Mouse (Mus musculus) MEL (cell line): ENCODE results near the gene D17Wsu92e. TPM values are rescaled to one million over a fixed set of nuclear protein-coding genes. Genes with fewer than 3 reads are reported as not detected.

ENCODE experiments used
- DNase-seq: peaks from one replicate; pipeline ENCODE4 v3.0.0; 2011; ENCODE audit warnings: low read depth, low spot score
- H3K27ac ChIP-seq: 2 replicates; pipeline ENCODE4 v1.5.1; 2012; ENCODE audit warnings: low read depth, mild to moderate bottlenecking, control low read depth, low read length, moderate library complexity; ENCODE audit not compliant: control insufficient read depth
- H3K27me3 ChIP-seq, 2 experiments: fragments of 150-350 bp in 1 of 2; sonication (generic) in 1 of 2; 2 replicates each; pipeline ENCODE4 v1.6.1; 2012; ENCODE audit warnings: low read length in 2 of 2, mild to moderate bottlenecking in 2 of 2, improper control_type of control experiment in 1 of 2, moderate library complexity in 1 of 2; ENCODE audit not compliant: insufficient read depth in 2 of 2, control insufficient read depth in 1 of 2
- H3K36me3 ChIP-seq, 2 experiments: 2 replicates each; pipeline ENCODE4 v1.6.1; 2012 to 2014; ENCODE audit warnings: low read length in 2 of 2, improper control_type of control experiment in 1 of 2, inconsistent platforms in 1 of 2, mild to moderate bottlenecking in 1 of 2; ENCODE audit not compliant: insufficient read depth in 2 of 2, control insufficient read depth in 1 of 2
- H3K4me1 ChIP-seq, 2 experiments: fragments of 150-350 bp in 1 of 2; sonication (generic) in 1 of 2; 2 replicates each; pipeline ENCODE4 v1.6.1; 2012; ENCODE audit warnings: low read length in 2 of 2, improper control_type of control experiment in 1 of 2, mild to moderate bottlenecking in 1 of 2; ENCODE audit not compliant: insufficient read depth in 2 of 2, control insufficient read depth in 1 of 2
- H3K4me3 ChIP-seq, 2 experiments: fragments of 150-350 bp in 1 of 2; sonication (generic) in 1 of 2; 2 replicates each; pipeline ENCODE4 v1.5.1; 2012; ENCODE audit warnings: low read depth in 2 of 2, low read length in 2 of 2, mild to moderate bottlenecking in 2 of 2, moderate library complexity in 2 of 2, control low read depth in 1 of 2, improper control_type of control experiment in 1 of 2; ENCODE audit not compliant: control insufficient read depth in 1 of 2, insufficient read depth in 1 of 2
- H3K79me2 ChIP-seq: 2 replicates; pipeline ENCODE4 v1.6.1; 2012; ENCODE audit warnings: mild to moderate bottlenecking, low read length, moderate library complexity; ENCODE audit not compliant: control insufficient read depth, poor library complexity, insufficient read depth
- H3K9ac ChIP-seq: 2 replicates; pipeline ENCODE4 v1.6.1; 2012; ENCODE audit warnings: low read depth, mild to moderate bottlenecking, control low read depth, low read length, moderate library complexity; ENCODE audit not compliant: control insufficient read depth, poor library complexity, severe bottlenecking
- H3K9me3 ChIP-seq: fragments of 150-350 bp; sonication (generic); replicated peaks from 2 replicates; pipeline ENCODE4 v1.6.1; 2012; ENCODE audit warnings: mild to moderate bottlenecking, low read length, improper control_type of control experiment, moderate library complexity; ENCODE audit not compliant: insufficient read depth
- BHLHE40 ChIP-seq: IDR thresholded peaks from 2 replicates; pipeline ENCODE4 v1.6.1; 2012; ENCODE audit warnings: low read depth, mild to moderate bottlenecking, inconsistent platforms, low read length, improper control_type of control experiment, borderline replicate concordance
- CTCF ChIP-seq, 3 experiments: IDR thresholded peaks in 2 of 3; conservative IDR thresholded peaks in 1 of 3; 2 replicates each; pipeline ENCODE4 v1.5.1; 2011 to 2012; ENCODE audit warnings: low read length in 3 of 3, low read depth in 2 of 3, mild to moderate bottlenecking in 2 of 3, improper control_type of control experiment in 1 of 3, inconsistent platforms in 1 of 3, mixed read lengths in 1 of 3, moderate library complexity in 1 of 3; ENCODE audit not compliant: control insufficient read depth in 1 of 3, insufficient read depth in 1 of 3, poor library complexity in 1 of 3, severe bottlenecking in 1 of 3
- ELF1 ChIP-seq: IDR thresholded peaks from 2 replicates; pipeline ENCODE4 v1.6.1; 2014; ENCODE audit warnings: low read depth, mild to moderate bottlenecking, inconsistent platforms, low read length, improper control_type of control experiment, moderate library complexity
- EP300 ChIP-seq, 2 experiments: IDR thresholded peaks; 2 replicates each; pipeline ENCODE4 v1.6.1; 2011; ENCODE audit warnings: improper control_type of control experiment in 2 of 2, low read length in 2 of 2, low read depth in 1 of 2, mild to moderate bottlenecking in 1 of 2
- JUND ChIP-seq: IDR thresholded peaks from 2 replicates; pipeline ENCODE4 v1.6.1; 2011; ENCODE audit warnings: low read depth, mild to moderate bottlenecking, improper control_type of control experiment, low read length
- KAT2A ChIP-seq: conservative IDR thresholded peaks from 2 replicates; pipeline ENCODE4 v1.6.1; 2012; ENCODE audit warnings: low read depth, low read length, improper control_type of control experiment, inconsistent platforms
- MAZ ChIP-seq: IDR thresholded peaks from 2 replicates; pipeline ENCODE4 v1.6.1; 2012; ENCODE audit warnings: low read depth, mild to moderate bottlenecking, inconsistent platforms, low read length, improper control_type of control experiment
- MYB ChIP-seq: IDR thresholded peaks from 2 replicates; pipeline ENCODE4 v1.6.1; 2011; ENCODE audit warnings: mild to moderate bottlenecking, low read depth, low read length, improper control_type of control experiment
- NRF1 ChIP-seq: IDR thresholded peaks from 2 replicates; pipeline ENCODE4 v1.6.1; 2014; ENCODE audit warnings: low read depth, mild to moderate bottlenecking, inconsistent platforms, low read length, improper control_type of control experiment, moderate library complexity; ENCODE audit not compliant: poor library complexity, insufficient read depth, severe bottlenecking
- RAD21 ChIP-seq: IDR thresholded peaks from 2 replicates; pipeline ENCODE4 v1.6.1; 2011; ENCODE audit warnings: mild to moderate bottlenecking, low read depth, low read length, improper control_type of control experiment
- SMC3 ChIP-seq: IDR thresholded peaks from 2 replicates; pipeline ENCODE4 v1.6.1; 2011; ENCODE audit warnings: low read depth, low read length, improper control_type of control experiment
- UBTF ChIP-seq: IDR thresholded peaks from 2 replicates; pipeline ENCODE4 v1.6.1; 2012; ENCODE audit warnings: low read depth, mild to moderate bottlenecking, inconsistent platforms, low read length, improper control_type of control experiment, moderate library complexity, borderline replicate concordance; ENCODE audit not compliant: insufficient read depth
- ZKSCAN1 ChIP-seq: IDR thresholded peaks from 2 replicates; pipeline ENCODE4 v1.6.1; 2012; ENCODE audit warnings: low read depth, mild to moderate bottlenecking, inconsistent platforms, low read length, improper control_type of control experiment, moderate library complexity
- ZMIZ1 ChIP-seq: IDR thresholded peaks from 2 replicates; pipeline ENCODE4 v1.6.1; 2012; ENCODE audit warnings: low read depth, mild to moderate bottlenecking, inconsistent platforms, low read length, improper control_type of control experiment, moderate library complexity
- ZNF384 ChIP-seq: IDR thresholded peaks from 2 replicates; pipeline ENCODE4 v1.6.1; 2012; ENCODE audit warnings: low read depth, mild to moderate bottlenecking, inconsistent platforms, low read length, improper control_type of control experiment
- polyA plus RNA-seq, 2 experiments: library from polyadenylated mRNA; stranded (reverse) in 1 of 2; unstranded in 1 of 2; fragments of >175 nt in 1 of 2; fragments of >200 nt in 1 of 2; gene quantifications; 2 replicates each; pipeline versions ENCODE4 v1.2.1 to v1.2.4; 2012; ENCODE audit warnings: low replicate concordance in 2 of 2, low read depth in 1 of 2; ENCODE audit not compliant: insufficient read length in 2 of 2, insufficient read depth in 1 of 2, missing spikeins in 1 of 2
- total RNA-seq: library from RNA; depleted of rRNA; stranded (reverse); fragments of 300-350 nt; gene quantifications from 2 replicates; pipeline ENCODE4 v1.2.3, GENCODE M21; 2012

The D17Wsu92e gene
- total and polyA plus RNA-seq, 3 experiments: 72.5 to 108 TPM; not detected in 1

GRCm38 (mm10) chr17:27768817-27769542 is 51.5 kb downstream of the D17Wsu92e start:
- no peak overlapping the region for H3K4me3 ChIP-seq
- TF ChIP-seq KAT2A (no peak), RAD21 (peak; percentile 49), CTCF (IDR thresholded peaks at IDR 0.05 in 2 of 3, conservative IDR thresholded peaks at IDR 0.05 in 1 of 3; ENCODE audit: control insufficient read depth in 1 of 3, insufficient read depth in 1 of 3, low read depth in 2 of 3, low read length in 3 of 3, poor library complexity in 1 of 3, severe bottlenecking in 1 of 3) (peak; percentile 73 to 93 (median 84)), SMC3 (peak; percentile 54)
- peaks cover 0 to 20% of the 10 kb centered on the region in 2 experiments; a peak in 2 of 4 replicates for H3K36me3 ChIP-seq
- DNase-seq: peak; percentile 63
- H3K9me3 ChIP-seq: no peaks in the 10 kb centered on the region
- H3K27me3 ChIP-seq: no peaks in the 10 kb centered on the region
- H3K4me1 ChIP-seq: no peaks in the 10 kb centered on the region
- no peak overlapping the region for H3K27ac ChIP-seq
- no peaks in the 10 kb centered on the region for H3K79me2 ChIP-seq
- H3K9ac ChIP-seq: no peak overlapping the region

- Histone ChIP-seq H3K27me3 (no peaks in the 10 kb centered on the region), H3K36me3 (peaks cover 0 to 20% of the 10 kb centered on the region in 2 experiments; a peak in 2 of 4 replicates), H3K9ac (no peak overlapping the region), H3K4me1 (no peaks in the 10 kb centered on the region), H3K79me2 (no peaks in the 10 kb centered on the region), H3K9me3 (no peaks in the 10 kb centered on the region), H3K27ac (no peak overlapping the region), H3K4me3 (no peak overlapping the region)
- no peak for DNase-seq
- TF ChIP-seq EP300 (IDR thresholded peaks at IDR 0.05; ENCODE audit: low read depth in 1 of 2, low read length in 2 of 2) (no peak), RAD21 (no peak), ZKSCAN1 (no peak), NRF1 (no peak), ZNF384 (no peak), BHLHE40 (no peak)
These were observed 52.9 kb downstream of the D17Wsu92e start for GRCm38 (mm10) chr17:27767543-27767942.

- Histone ChIP-seq H3K4me1 (no peaks in the 10 kb centered on the region), H3K9ac (no peak overlapping the region), H3K36me3 (peaks cover 0 to 20% of the 10 kb centered on the region in 2 experiments; a peak in 2 of 4 replicates), H3K9me3 (no peaks in the 10 kb centered on the region), H3K27ac (no peak overlapping the region), H3K4me3 (no peak overlapping the region), H3K27me3 (no peaks in the 10 kb centered on the region)
- peak; percentile 21 for DNase-seq
- TF ChIP-seq KAT2A (no peak), ZMIZ1 (no peak), CTCF (IDR thresholded peaks at IDR 0.05 in 2 of 3, conservative IDR thresholded peaks at IDR 0.05 in 1 of 3; ENCODE audit: control insufficient read depth in 1 of 3, insufficient read depth in 1 of 3, low read depth in 2 of 3, low read length in 3 of 3, poor library complexity in 1 of 3, severe bottlenecking in 1 of 3) (no peak), MYB (no peak), UBTF (no peak), RAD21 (no peak), ELF1 (no peak), JUND (no peak), MAZ (no peak), SMC3 (no peak)
- TF ChIP-seq, all 39 proteins: peak for 0
- no peaks in the 10 kb centered on the region for H3K79me2 ChIP-seq
These were observed 53.3 kb downstream of the D17Wsu92e start for GRCm38 (mm10) chr17:27767120-27767519.
